Mouse (Mus musculus) megakaryocyte, embryonic 14.5 days (primary cell): ENCODE results near the gene Rbpms2. TPM values are rescaled to one million over a fixed set of nuclear protein-coding genes. Genes with fewer than 3 reads are reported as not detected.
"Not testable (repeated sequence)": the region's sequence is repeated elsewhere in the genome, so short reads cannot be mapped to it uniquely, and the experiment has no call there.

ENCODE experiments used
- H3K27me3 ChIP-seq: replicated peaks from 2 replicates; pipeline ENCODE3; 2012; ENCODE audit warnings: inconsistent platforms
- H3K36me3 ChIP-seq: replicated peaks from 2 replicates; pipeline ENCODE3; 2012; ENCODE audit warnings: low read length, inconsistent platforms, mixed read lengths
- H3K4me1 ChIP-seq: 2 replicates; pipeline ENCODE4 v1.6.1; 2012; ENCODE audit warnings: inconsistent platforms
- H3K4me3 ChIP-seq: replicated peaks from 2 replicates; pipeline ENCODE3; 2012; ENCODE audit warnings: moderate library complexity, mild to moderate bottlenecking, inconsistent platforms
- H3K9me3 ChIP-seq: 2 replicates; pipeline ENCODE4 v1.6.1; 2012; ENCODE audit warnings: inconsistent platforms
- FLI1 ChIP-seq: IDR thresholded peaks from 2 replicates; pipeline ENCODE4 v1.6.1; 2012; ENCODE audit warnings: low read length, inconsistent platforms, mixed read lengths
- GATA1 ChIP-seq: IDR thresholded peaks from 3 replicates; pipeline ENCODE4 v1.6.1; 2012; ENCODE audit warnings: mixed read lengths, low read length, inconsistent platforms, borderline replicate concordance
- polyA plus RNA-seq: library from polyadenylated mRNA; stranded (reverse); fragments of >175 nt; gene quantifications from 2 replicates; pipeline ENCODE4 v1.2.3, GENCODE M21; 2012; ENCODE audit warnings: low replicate concordance; ENCODE audit not compliant: insufficient read depth

Rbpms2 gene
- polyA plus RNA-seq, 1 experiment: 536 TPM

DNA sequence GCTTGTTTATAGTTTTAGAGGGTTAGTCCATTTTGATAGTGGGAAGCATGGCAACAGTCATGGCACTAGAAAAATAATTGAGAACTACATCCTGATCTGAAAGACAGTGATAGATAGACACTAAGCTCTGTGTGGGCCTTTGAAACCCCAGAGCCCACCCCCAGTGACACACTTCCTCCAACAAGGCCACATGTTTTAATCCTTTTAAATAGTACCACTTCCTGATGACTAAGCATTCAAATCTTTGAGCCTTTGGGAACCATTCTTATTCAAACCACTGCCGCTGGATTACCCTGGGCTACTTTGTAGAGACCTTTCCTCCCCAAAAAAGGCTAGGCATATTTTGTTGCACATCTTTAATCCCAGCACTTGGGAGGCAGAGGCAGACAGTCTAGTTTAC, 6.3 kb downstream of the Rbpms2 start:
- H3K9me3 ChIP-seq: no peaks in the 10 kb centered on the region

DNA sequence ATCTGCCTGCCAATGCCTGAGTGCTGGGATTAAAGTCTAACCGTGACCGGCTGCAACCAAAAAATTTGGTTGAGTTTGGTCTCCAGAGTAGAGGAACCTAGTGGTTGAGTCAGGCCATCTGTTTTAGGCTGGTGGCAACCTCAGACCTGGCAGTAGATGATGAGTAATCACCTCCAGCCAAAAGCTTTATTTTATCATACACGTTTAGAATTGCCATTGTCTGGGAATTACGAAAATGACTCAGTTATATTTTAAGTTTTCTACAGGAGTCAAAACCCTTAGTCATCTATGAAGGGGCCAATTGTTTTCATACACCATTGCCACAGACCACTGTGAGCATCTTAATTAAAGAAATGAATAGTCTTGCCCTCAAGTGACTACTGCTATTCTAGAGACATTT, 7.5 kb downstream of the Rbpms2 start:
- H3K36me3 ChIP-seq: peaks cover 72% of the 10 kb centered on the region
- TF ChIP-seq GATA1: no peak
- no peak for TF ChIP-seq FLI1
- H3K27me3 ChIP-seq: no peaks in the 10 kb centered on the region
- no peaks in the 10 kb centered on the region for H3K9me3 ChIP-seq
- H3K4me1 ChIP-seq: peaks cover 98% of the 10 kb centered on the region
- H3K4me3 ChIP-seq: peak overlapping the region; percentile 47

More for the DNA sequence above, 6.3 kb downstream of the Rbpms2 start:
- Histone ChIP-seq H3K27me3 (no peaks in the 10 kb centered on the region), H3K4me1 (peaks cover 90% of the 10 kb centered on the region), H3K36me3 (peaks cover 64% of the 10 kb centered on the region), H3K4me3 (no peak overlapping the region)
- TF ChIP-seq GATA1 (no peak), FLI1 (no peak)

DNA sequence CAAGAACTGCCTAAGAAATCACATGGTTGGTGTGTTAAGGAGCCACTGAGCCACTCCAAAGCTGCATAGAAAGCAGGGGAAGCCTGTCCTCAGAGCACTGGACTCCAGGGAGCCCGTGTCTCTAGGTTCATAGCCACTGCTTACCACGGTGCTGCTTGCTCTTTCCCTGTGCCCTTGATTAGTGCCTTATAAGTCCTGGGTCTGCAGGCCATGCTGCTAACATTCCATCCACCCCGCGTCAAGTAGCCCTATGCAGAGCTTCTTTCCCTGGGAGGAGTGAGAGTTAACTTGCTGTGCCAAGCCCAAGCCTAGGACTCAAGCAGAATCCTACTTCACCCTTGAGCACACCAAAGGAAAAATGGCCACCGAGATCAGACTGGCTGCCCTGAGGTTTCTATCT, 9.6 kb downstream of the Rbpms2 start:
- no peaks in the 10 kb centered on the region for H3K9me3 ChIP-seq
- H3K4me1 ChIP-seq: peaks cover 98% of the 10 kb centered on the region
- no peaks in the 10 kb centered on the region for H3K27me3 ChIP-seq
- H3K4me3 ChIP-seq: peak overlapping the region; percentile 78
- TF ChIP-seq GATA1 (no peak), FLI1 (no peak)
- H3K36me3 ChIP-seq: peaks cover 77% of the 10 kb centered on the region

DNA sequence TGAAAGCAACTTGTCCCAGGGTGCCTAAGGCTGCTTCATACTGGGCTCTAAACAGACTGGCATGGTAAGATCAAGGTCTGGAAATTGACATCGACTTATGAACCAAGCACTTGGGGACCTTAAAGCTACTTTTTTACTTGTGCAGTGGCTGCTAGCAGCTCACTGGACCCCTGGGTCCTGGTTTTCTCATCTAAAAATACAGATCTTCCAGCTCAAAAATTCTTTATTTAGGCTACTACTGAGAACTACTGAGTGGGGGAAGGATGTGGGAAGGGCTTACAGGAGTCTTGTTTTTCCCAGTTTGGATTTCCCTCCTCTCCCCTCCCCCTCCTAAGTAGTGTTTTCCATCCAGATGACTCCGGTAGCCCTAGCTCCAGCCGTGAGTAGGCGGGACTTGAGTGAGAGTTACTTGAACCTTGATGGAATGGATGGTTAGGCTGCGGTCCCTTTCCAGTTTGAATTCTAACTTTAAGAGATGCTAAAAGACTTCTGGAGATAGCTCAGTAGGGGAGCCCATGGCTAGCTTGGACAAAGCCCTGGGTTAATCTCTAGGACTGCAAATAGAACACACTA, 11.5 kb downstream of the Rbpms2 start:
- TF ChIP-seq FLI1 (no peak), GATA1 (no peak)
- H3K9me3 ChIP-seq: no peaks in the 10 kb centered on the region
- H3K4me1 ChIP-seq: peaks cover 98% of the 10 kb centered on the region
- peaks cover 76% of the 10 kb centered on the region for H3K36me3 ChIP-seq
- peak overlapping the region; percentile 70 for H3K4me3 ChIP-seq
- no peaks in the 10 kb centered on the region for H3K27me3 ChIP-seq

DNA sequence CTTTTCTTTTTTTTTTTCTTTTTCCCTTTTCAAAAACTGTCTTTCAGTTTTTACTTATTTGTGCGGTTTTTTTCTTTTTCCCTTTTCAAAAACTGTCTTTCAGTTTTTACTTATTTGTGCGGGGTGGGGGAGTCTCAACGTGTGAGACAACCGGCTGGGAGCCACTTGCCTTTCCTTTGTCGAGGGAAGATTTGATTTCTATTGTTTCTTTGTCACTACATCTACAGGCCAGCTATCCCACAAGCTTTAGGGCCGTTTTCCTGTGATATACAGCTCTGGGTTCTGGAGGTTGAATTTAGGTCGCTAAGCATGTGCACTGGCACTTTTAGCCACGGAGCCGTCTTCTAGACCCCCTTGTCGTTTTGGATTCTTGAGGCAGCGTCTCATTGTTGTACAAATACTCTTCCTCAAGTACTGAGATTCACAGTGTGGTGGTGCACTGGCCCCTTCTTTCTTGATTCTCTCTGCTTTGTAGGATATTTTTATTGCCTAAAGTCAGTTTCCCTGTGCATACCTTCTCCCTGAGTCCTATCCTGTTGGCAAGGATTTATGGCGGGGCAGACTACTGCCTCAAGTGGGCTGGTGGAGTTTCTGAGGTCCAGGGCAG, 12.1 kb downstream of the Rbpms2 start:
- Histone ChIP-seq H3K9me3 (no peaks in the 10 kb centered on the region), H3K4me3 (no peak overlapping the region), H3K36me3 (peaks cover 75% of the 10 kb centered on the region), H3K4me1 (peaks cover 98% of the 10 kb centered on the region), H3K27me3 (no peaks in the 10 kb centered on the region)
- TF ChIP-seq GATA1: no peak
- TF ChIP-seq FLI1: no peak

DNA sequence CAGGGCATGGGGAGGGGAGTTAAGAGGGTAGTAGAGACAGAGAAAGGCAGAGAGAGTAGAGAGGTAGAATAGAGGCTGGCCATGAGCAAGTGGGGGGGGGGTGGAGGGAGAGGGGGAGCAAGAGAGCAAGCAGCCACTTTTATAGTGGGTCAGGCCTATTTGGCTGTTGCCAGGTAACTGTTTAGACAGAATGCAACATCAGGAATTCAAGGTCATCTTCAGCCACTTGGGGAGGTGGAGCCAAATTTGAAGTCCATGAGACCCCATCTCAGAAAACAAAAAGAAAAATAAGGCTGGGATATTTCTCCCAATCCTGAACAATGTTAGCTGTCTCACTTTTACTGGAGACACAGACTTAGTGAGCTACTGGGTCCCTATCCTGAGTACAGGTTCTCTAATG, 13.1 kb downstream of the Rbpms2 start:
- Histone ChIP-seq H3K4me1 (peaks cover 98% of the 10 kb centered on the region), H3K36me3 (peaks cover 81% of the 10 kb centered on the region), H3K27me3 (no peaks in the 10 kb centered on the region), H3K4me3 (no peak overlapping the region), H3K9me3 (no peaks in the 10 kb centered on the region)
- TF ChIP-seq GATA1: no peak
- no peak for TF ChIP-seq FLI1

DNA sequence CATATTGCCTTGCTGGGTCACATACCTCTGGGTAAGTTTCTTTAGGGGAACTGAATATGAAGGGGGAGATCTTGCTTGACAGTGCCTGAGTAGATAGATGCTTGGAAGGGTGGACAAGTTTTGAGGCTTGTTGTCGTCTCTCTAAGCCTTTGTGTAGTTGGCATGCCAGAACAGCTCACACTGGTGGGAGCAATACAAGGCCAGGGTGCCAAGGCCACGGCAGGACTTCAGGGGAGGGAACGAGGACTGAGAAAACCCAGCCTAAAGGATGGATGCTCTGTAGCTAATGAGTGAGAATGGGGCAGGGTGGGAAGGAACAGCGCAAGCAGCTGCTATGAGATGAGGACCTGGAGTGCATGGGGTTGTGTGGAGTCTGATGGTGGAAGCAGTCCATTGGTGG, 15.5 kb downstream of the Rbpms2 start:
- H3K36me3 ChIP-seq: peaks cover 83% of the 10 kb centered on the region
- H3K4me3 ChIP-seq: peak overlapping the region; percentile 86
- H3K9me3 ChIP-seq: no peaks in the 10 kb centered on the region
- TF ChIP-seq FLI1 (no peak), GATA1 (no peak)
- H3K27me3 ChIP-seq: no peaks in the 10 kb centered on the region
- H3K4me1 ChIP-seq: peaks cover 98% of the 10 kb centered on the region

DNA sequence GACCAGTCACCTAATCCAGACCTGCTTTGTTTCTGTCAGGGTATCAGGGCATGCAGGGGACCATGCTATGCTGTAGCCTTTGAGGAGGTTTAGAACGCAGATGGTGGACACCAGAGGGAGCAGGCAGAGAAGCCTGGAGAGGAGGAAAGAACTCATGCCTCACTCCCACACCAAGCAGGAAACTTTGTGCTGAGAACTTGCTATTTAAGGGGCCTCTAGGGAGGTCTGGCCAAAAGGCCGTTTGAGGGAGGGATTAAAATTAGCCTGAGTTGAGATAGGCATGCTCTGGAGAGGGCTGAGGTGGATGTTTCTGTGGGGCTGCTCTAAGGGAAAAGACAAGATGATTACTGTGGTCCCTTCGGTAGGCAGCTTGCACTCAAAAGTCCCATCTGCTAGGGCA, 16.5 kb downstream of the Rbpms2 start:
- Histone ChIP-seq H3K36me3 (peaks cover 84% of the 10 kb centered on the region), H3K4me3 (peak overlapping the region; percentile 86), H3K4me1 (peaks cover 98% of the 10 kb centered on the region), H3K9me3 (no peaks in the 10 kb centered on the region), H3K27me3 (no peaks in the 10 kb centered on the region)
- TF ChIP-seq GATA1: no peak

DNA sequence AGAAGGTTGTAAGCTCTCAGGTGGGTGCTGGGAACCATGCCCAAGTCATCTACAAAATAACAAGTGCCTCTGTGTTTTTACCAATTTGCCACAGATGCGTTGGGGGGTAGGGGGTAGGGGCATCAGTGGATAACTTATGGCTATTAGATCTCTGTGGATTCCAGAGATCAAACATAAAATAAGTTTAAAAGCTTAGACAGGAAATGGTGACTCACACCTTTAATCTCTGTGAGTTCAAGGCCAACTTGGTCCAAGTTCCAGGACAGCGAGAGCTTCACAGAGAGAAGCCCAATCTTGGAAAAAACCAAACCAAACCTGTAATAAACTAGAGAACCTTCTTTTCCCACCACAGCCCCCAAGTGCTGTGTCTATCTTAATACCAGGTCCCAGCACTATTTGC, 17.3 kb downstream of the Rbpms2 start:
- Histone ChIP-seq H3K36me3 (peaks cover 85% of the 10 kb centered on the region), H3K9me3 (no peaks in the 10 kb centered on the region), H3K4me3 (no peak overlapping the region), H3K4me1 (peaks cover 97% of the 10 kb centered on the region), H3K27me3 (no peaks in the 10 kb centered on the region)
- TF ChIP-seq FLI1 (no peak), GATA1 (no peak)

DNA sequence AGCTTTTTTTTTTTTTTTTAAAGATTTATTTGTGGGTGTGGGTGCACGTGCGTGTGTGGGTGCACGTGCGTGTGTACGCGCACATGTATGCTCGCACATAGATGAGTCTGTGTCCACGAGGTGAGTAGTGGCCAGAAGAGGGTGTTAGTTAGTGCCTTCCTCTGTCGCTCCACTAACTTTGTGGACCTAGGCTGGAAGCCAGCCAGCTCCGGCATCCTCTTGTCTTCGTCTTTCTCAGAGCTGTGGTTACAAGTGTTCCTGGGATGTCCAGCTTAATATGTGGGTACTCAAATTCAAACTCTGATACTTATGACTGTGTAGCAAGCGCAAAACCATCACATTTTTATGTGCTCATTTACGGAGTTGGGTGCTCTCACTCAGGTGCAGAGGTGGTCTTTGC, 19.3 kb downstream of the Rbpms2 start:
- Histone ChIP-seq H3K4me1 (peaks cover 94% of the 10 kb centered on the region), H3K4me3 (peak overlapping the region; percentile 29), H3K27me3 (no peaks in the 10 kb centered on the region), H3K9me3 (no peaks in the 10 kb centered on the region), H3K36me3 (peaks cover 93% of the 10 kb centered on the region)
- TF ChIP-seq FLI1 (no peak), GATA1 (no peak)

DNA sequence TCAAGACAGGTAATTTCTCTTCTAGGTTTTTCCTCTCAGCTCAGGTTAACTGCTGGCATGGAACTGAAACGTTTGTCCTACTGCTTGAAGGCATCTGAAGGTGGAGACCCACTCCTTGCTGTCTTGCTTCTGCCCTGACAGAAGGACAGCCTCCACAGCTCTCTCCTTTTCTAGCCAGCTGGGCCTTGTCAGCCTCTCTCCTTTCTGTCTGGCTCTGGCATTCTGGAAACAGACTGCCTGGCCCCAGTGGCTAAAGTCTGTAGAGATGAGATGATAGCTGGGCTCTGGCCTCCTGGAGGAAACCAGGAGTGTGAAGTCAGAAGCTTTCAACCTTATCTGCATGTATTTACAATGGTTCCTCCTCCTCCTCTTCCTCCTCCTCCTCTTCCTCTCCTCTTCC, 20.5 kb downstream of the Rbpms2 start:
- no peaks in the 10 kb centered on the region for H3K9me3 ChIP-seq
- no peak for TF ChIP-seq FLI1
- no peak for TF ChIP-seq GATA1
- peak overlapping the region; percentile 60 for H3K4me3 ChIP-seq
- no peaks in the 10 kb centered on the region for H3K27me3 ChIP-seq
- H3K36me3 ChIP-seq: peaks cover 92% of the 10 kb centered on the region
- H3K4me1 ChIP-seq: peaks cover 93% of the 10 kb centered on the region

DNA sequence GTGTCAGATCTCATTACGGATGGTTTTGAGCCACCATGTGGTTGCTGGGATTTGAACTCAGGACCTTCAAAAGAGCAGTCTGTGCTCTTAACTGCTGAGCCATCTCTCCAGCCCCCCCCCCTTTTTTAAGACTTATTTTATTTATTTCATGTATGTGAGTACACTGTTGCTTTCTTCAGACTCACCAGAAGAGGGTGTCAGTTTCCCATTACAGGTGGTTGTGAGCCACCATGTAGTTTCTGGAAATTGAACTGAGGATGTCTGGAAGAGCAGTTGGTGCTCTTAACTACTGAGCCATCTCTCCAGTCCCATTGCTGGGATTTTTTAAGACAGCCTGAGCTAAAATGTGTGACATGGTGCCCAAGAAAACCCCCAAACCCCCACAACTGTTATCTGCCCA, 22.5 kb downstream of the Rbpms2 start:
- H3K9me3 ChIP-seq, H3K4me3 ChIP-seq, H3K27me3 ChIP-seq: not testable (repeated sequence)
- Histone ChIP-seq H3K4me1 (peaks cover 87% of the 10 kb centered on the region), H3K36me3 (peaks cover 92% of the 10 kb centered on the region)
